Mouse (Mus musculus) erythroid progenitor cell, adult 5-6 weeks (primary cell): Measurements from ENCODE around the gene 4930451I11Rik. TPM values are rescaled to one million over a fixed set of nuclear protein-coding genes. Genes with fewer than 3 reads are reported as not detected.
A peak's percentile ranks its signal among the peaks of the same experiment; 100 is the strongest.

Experiments used
- ATAC-seq: replicated peaks from 2 replicates; pipeline ENCODE4 v1.8.0; 2016; ENCODE audit warnings: moderate number of reproducible peaks, mild to moderate bottlenecking, moderate TSS enrichment, inconsistent platforms; ENCODE audit not compliant: poor library complexity, low FRiP score, severe bottlenecking
- total RNA-seq, 2 experiments: library from RNA; stranded (forward) in 1 of 2; stranded (reverse) in 1 of 2; fragments of 150-400 nt in 1 of 2; fragments of 186-747, 209-891 nt in 1 of 2; gene quantifications; 2 replicates each; pipeline versions ENCODE4 v1.2.3 to v1.2.4; 2015 to 2017; ENCODE audit warnings: low replicate concordance in 2 of 2

4930451I11Rik gene
- total RNA-seq (2015; ENCODE audit: low replicate concordance): not detected in 2 replicates
- total RNA-seq (2017; ENCODE audit: low replicate concordance): not detected in 2 replicates

DNA sequence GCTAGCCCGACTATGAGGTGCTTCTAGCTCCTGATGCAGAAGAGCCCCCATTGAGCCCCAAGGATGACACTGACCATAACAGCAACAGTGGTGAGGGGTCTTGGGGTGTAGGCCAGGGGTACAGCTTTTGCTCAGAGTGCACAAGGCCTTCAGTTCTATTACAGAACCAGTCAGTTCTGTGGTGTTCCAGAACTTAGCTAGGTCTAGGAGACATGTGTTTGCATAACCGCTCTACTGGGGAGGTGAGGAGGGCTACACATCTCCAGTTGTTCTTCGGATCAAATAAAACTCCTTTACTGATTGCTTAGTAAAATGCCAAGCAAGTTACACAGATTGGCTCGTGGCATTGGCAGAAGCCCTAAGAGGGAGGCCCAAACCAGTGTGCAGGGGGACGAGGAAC, at the start of gene 4930451I11Rik:
Gene 4930451I11Rik, minus strand, starts transcription at position 101 of the 400 bp plus-strand sequence.
- ATAC-seq: peak; percentile 6; the same call in 1 of the 2 replicates

- no peak for ATAC-seq
Observed at GRCm38 (mm10) chr7:126881040-126881439, 49.6 kb upstream of the 4930451I11Rik start.

DNA sequence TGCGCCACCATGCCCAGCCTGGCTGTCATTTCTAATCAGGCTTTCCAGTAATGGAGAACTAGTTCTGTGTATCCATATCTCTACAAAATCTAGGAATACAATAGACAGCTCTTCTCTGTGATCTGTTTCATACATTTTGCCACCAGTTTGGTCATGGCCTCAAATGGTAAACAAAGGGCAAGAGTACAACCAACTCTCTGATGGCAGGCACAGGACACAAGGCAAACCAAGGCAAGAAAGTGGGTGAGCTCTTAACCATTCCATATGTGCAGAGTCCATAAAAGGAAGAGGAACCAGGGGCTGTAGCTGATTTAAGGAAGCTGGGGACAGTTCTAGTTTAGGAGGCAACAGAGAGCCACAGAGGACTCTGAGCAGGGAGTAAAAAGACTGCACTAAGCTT, 45.8 kb upstream of the 4930451I11Rik start:
- no peak for ATAC-seq

- 0 out of 2 replicates have a peak, but pooled peaks have one; percentile 13 for ATAC-seq
Observed at GRCm38 (mm10) chr7:126870520-126870891, 39.1 kb upstream of the 4930451I11Rik start.

DNA sequence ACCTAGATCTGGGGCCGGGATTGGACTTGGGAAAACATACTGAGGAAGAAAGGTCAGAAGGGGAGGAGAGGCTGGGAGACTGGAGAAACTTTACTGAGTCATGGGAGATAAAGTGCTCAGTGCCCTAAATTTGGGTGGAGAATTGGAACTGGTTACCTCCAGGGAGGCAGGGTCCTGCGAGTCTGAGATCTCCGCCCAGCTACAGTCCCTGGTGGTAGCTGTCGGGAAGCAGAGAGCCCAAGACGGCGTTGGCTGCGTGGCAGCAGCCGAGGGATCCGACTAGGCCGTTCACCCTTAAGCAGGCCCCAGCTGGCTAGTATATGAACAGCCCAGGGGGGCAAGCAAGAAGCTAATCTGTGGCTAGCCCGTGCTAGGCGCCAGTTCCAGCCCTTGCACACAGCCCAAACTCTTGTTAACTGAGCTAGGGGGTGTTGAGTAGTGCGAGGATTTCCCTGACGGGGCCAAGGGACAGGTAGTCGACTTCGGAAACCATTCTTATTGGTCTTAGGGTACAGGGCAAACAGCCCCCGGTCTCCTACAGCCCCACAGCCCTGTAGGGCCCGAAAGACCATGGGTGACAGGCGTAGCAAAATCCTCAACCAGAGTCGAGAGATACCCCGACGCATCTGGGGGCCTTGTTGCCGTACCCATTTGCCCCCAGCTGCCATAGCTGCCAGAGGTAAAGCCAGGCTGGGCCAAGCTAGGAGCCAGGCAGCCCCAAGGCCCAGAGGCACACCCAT, 38.5 kb upstream of the 4930451I11Rik start:
- no peak for ATAC-seq

GRCm38 (mm10) chr7:126868003-126868402, 36.6 kb upstream of the 4930451I11Rik start:
- ATAC-seq: no peak

DNA sequence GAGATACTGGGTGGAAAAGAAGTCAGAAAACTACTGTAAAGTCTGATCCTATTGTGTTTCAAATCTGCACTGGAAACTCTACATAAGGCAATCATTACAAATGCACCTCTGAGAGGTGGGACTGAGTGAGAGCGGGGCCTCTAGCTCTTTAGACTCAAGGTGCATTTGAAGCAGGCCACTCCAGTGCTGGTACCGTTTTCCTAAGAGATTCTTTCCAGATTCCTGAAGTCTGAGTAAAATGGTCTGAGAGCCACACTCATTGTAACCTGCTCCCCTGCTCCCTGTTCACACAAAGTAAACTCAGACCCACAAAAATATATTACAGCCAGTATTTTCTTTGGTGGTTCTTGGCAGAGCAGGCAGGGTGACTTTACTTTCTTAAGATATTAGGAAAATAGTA, 36.1 kb upstream of the 4930451I11Rik start:
- no peak for ATAC-seq

DNA sequence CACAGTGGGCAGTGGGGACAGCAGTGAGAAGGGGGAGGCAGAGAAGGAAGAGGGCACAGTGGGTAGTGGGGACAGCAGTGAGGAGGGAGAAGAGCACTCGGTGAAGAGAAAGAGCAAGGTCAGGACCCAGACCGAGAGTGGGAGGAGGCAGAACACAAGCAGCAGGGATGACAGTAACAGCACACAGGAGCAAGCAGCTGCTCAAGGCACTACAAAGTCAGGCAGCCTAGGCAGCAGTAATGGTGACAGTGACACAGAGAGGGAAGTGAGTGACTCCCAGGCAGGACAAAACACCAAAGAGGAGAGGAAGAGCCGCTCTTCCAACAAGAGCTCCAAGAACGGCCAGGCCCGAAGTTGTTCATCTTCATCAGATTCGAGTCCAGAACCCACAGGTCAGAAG, 32.4 kb upstream of the 4930451I11Rik start:
- ATAC-seq: no peak

DNA sequence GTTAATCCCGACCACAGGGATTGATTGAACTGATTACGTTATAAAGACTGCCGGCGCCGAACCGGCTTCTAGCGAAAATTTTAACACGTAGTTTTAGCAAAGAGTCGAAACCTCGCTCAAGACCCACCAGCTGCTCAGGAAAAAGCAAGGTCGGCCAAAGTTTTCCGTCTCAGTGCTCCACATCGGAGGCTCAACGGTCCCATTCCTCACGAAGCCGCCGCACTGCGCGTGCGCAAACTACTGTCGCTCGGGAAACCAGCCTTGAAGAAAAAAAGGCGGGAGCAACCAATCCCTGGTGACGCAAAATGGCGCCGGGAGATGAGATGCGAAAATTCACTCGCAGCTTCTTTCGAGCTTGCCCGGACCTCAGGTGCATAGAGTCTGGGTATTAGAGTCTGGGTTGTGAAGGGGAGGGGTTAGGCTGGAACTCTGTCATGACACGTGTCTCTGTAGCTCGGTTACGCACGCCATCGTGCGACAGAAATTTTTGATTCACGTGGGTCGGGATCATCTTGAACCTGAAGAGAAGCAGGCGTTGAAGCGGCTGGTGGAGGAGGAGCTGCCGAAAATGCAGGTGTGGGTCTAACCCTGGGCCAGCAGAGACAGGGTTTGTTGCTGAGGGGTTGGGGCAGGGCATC, 30.8 kb upstream of the 4930451I11Rik start, which contains the start of gene Ino80e:
Gene Ino80e, minus strand, starts transcription at position 231 of the 638 bp plus-strand sequence.
- ATAC-seq: peak; percentile 85

- ATAC-seq: peak; percentile 87
Observed at GRCm38 (mm10) chr7:126861429-126862130, 30.1 kb upstream of the 4930451I11Rik start, which contains the start of gene Hirip3. Gene Hirip3, plus strand, starts transcription at chr7:126861972.

DNA sequence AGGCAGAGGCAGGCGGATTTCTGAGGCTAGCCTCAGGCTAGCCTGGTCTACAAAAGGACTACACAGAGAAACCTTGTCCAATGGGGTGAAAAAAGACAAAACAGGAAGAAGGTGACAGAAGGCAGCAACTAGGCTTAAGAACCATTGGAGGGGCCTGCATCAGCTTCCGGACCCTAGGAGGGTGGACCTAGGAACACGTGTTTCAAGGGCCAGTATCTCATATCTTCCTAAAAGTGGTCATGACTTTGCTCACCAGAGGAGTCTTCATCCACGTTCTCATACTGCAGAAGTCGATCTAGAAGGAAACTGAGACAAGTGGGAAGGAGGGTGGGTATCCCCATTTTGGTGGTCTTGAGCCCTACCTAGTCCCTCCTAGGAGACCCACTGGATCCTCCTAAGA, 29.5 kb upstream of the 4930451I11Rik start:
- no peak for ATAC-seq

DNA sequence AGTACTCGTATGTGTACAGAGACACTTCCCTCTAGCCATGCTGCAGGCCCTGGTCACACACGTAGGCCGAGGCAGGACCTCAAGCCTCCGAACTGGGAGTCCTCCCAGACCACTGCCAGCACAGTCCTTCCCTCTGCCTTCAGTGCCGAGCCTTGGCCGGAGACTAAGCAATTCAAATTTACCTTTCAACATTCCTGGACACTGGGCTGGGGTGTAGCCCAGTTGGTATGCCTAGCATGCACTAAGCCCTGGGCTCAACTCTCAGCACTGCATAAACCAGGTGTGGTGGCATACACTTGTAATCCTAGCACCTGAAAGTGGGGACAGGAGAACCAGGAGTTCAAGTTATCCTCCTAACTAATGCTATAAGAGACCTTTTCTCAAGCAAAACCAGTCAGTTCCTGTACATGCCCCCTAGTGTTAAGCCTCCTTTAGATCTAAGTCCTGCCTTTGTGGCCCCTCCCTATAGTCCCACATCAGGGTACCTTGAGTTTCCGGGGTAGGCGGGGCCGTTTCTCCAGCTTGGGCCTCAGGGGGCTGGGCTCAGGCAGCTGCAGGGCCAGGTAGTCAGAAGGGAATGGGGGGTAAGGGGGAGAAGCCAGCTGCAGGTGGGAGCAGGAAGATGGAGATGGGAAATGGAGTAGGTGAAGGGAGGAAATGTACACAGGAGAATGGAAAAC, 25.4 kb upstream of the 4930451I11Rik start:
- ATAC-seq: no peak

DNA sequence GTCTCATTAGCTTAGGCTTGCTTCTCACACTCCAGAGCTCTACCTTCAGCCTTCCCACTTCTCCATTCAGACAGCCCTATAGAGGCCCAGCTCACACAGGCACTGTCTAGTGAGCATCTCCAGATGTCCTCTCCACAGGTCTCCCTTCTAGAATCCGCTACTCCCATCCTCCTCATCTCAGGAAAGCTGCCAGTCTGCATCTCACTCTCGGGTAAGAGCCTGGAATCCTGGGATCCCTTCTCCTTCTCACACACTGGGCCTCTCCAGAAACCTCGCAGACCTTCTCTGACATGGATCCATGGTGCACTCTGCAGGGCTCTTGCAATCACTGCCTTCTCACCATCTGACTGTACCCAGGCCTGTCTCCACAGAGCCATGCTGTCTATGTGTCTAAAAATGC, 24.2 kb upstream of the 4930451I11Rik start:
- ATAC-seq: no peak

GRCm38 (mm10) chr7:126853454-126853853, 22.0 kb upstream of the 4930451I11Rik start:
- ATAC-seq: no peak

DNA sequence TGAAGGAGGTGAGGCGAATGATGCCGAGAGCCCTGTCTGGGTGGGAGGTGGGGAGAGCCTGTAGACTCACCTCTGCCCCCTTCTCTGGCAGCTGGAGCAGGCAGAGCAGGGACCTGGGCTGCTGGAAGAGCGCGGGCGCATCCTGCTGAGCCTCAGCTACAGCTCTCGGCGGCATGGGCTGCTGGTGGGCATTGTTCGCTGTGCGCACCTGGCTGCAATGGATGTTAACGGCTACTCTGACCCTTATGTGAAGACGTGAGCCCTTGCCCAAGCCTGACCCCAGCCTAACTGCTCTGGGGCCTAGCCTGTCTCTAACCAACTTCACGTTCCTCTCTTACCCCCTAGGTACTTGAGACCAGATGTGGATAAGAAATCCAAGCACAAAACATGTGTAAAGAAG, 19.8 kb upstream of the 4930451I11Rik start:
- no peak for ATAC-seq

DNA sequence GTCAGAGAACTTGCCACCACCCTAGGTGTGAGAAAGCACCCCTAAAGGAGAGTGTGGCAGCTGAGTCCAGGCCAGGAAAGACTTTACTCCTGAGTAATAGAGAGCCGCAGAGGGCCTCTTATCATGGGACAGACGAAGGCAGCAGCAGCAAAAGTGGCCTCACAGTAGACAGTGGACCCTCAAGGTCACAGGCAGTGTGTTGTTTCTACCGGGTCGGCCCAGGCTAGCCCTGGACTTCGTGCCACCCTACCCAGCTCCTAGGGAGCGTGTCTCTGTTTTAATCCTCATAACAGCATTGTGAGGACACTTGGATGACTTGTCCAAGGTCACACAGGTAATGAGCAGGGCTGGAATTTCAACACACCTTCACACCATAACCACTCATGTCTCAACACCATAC, 18.7 kb upstream of the 4930451I11Rik start:
- no peak for ATAC-seq

DNA sequence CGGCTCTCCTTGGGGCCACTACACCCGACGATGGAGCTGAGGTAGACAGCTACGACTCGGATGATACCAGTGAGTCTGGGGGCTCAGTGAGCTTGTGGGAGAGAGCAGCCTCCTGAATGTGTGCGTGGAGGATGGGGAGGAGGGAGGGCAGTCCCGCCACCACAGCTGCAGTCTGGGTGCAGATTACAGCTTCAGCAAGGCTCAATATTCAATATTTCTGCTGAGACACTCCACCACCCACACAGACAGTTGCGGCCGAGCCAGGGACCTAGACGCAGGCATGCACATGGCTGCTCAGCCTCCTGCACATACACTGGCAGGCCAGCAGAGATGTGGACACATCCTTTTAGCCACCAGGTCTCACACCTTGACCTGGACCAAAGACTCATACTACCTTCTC, 17.4 kb upstream of the 4930451I11Rik start:
- ATAC-seq: no peak

GRCm38 (mm10) chr7:126847421-126848398, 16.3 kb upstream of the 4930451I11Rik start:
- ATAC-seq: no peak

GRCm38 (mm10) chr7:126847116-126847420, 15.6 kb upstream of the 4930451I11Rik start, which contains the start of gene Doc2a:
Gene Doc2a, plus strand, starts transcription at chr7:126847416.
- no peak for ATAC-seq
